Mouse (Mus musculus) thymus, adult 2 months (tissue): ENCODE results near the gene Gnas.

Source experiments
- CTCF ChIP-seq: fragments of 200-500 bp; IDR thresholded peaks from 2 replicates; pipeline ENCODE4 v1.5.1; 2012; ENCODE audit warnings: mild to moderate bottlenecking, control low read depth, low read length, moderate library complexity, borderline replicate concordance; ENCODE audit not compliant: control insufficient read depth, poor library complexity, insufficient read depth; ENCODE audit errors: extremely low read depth
- POLR2A ChIP-seq: fragments of 200-500 bp; IDR thresholded peaks from 2 replicates; pipeline ENCODE4 v1.6.1; 2012; ENCODE audit warnings: mild to moderate bottlenecking, low read length, control low read depth, moderate library complexity; ENCODE audit not compliant: control insufficient read depth, poor library complexity, insufficient read depth; ENCODE audit errors: extremely low read depth

DNA sequence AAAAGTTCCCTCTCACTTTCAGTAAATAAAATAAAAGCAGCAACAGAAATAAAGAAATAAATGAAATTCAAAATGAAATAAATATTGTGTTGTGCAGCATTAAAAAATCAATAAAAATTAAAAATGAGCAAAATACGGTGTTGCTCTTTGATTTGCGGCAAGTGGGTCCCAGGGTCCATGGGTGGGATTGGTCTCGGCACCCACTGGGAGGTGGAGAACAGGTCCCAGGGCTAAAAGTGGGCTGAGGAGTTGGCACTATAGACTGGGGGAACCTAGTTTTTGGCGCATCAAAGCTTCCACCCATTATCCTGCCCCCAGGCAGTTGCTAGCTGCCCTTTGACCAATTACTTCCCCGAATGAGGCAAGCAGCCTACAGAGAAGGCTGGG, 62.5 kb downstream of the Gnas start, which contains the start of gene Gm20721:
- no peak for TF ChIP-seq CTCF
- no peak for TF ChIP-seq POLR2A
